Mouse (Mus musculus) small intestine, adult 2 months (tissue): ENCODE measurements around the gene Fchsd2. TPM values are rescaled to one million over a fixed set of nuclear protein-coding genes. Genes with fewer than 3 reads are reported as not detected.

ENCODE experiments used
- H3K27ac ChIP-seq: fragments of 200-500 bp; 2 replicates; pipeline ENCODE4 v1.5.1; 2012; ENCODE audit warnings: low read depth, low read length, control low read depth, inconsistent platforms; ENCODE audit not compliant: insufficient read depth
- H3K27me3 ChIP-seq: fragments of 200-500 bp; 2 replicates; pipeline ENCODE4 v1.6.1; 2012; ENCODE audit warnings: mild to moderate bottlenecking, moderate library complexity, low read length, inconsistent platforms; ENCODE audit not compliant: control insufficient read depth, insufficient read depth
- H3K36me3 ChIP-seq: fragments of 200-500 bp; 2 replicates; pipeline ENCODE4 v1.6.1; 2012; ENCODE audit warnings: mild to moderate bottlenecking, low read length, control low read depth, inconsistent platforms; ENCODE audit not compliant: control insufficient read depth, insufficient read depth
- H3K4me1 ChIP-seq: fragments of 200-500 bp; 2 replicates; pipeline ENCODE4 v1.6.1; 2012; ENCODE audit warnings: low read length, inconsistent platforms, mixed read lengths; ENCODE audit not compliant: control insufficient read depth, insufficient read depth, insufficient read length
- H3K4me3 ChIP-seq: fragments of 200-500 bp; 2 replicates; pipeline ENCODE4 v1.5.1; 2012; ENCODE audit warnings: low read depth, mild to moderate bottlenecking, control low read depth, inconsistent platforms, low read length, moderate library complexity
- CTCF ChIP-seq: fragments of 200-500 bp; IDR thresholded peaks from 2 replicates; pipeline ENCODE4 v1.5.1; 2012; ENCODE audit warnings: low read depth, mild to moderate bottlenecking, control low read depth, inconsistent platforms, low read length, moderate library complexity, mixed read lengths; ENCODE audit not compliant: insufficient replicate concordance, insufficient read length; ENCODE audit errors: extremely low read depth
- POLR2A ChIP-seq: fragments of 200-500 bp; IDR thresholded peaks from 2 replicates; pipeline ENCODE4 v1.6.1; 2012; ENCODE audit warnings: low read depth, mild to moderate bottlenecking, control low read depth, inconsistent platforms, low read length, moderate library complexity
- WGBS: fragments of 180-500 bp; shearing (Covaris S2); methylation state at CpG from one replicate; pipeline ENCODE4 v1.1.7; 2018; 5-methylcytosine and 5-hydroxymethylcytosine counted together
- polyA plus RNA-seq: library from polyadenylated mRNA; depleted of rRNA; stranded (reverse); fragments of >200 nt; gene quantifications from 2 replicates; pipeline ENCODE4 v1.2.3, GENCODE M21; 2012

Fchsd2 gene
- polyA plus RNA-seq, 1 experiment, result 6.9 TPM

GRCm38 (mm10) chr7:101311061-101311460, 218.4 kb downstream of the Fchsd2 start:
- TF ChIP-seq POLR2A (no peak), CTCF (no peak)
- Histone ChIP-seq H3K4me1 (no peaks in the 10 kb centered on the region), H3K36me3 (no peaks in the 10 kb centered on the region), H3K27me3 (no peaks in the 10 kb centered on the region), H3K27ac (no peak overlapping the region), H3K4me3 (no peak overlapping the region)
- 25% methylated on average over 2 of the region's 2 CpGs for whole genome bisulfite sequencing

GRCm38 (mm10) chr7:101313033-101313432, 220.4 kb downstream of the Fchsd2 start:
- Histone ChIP-seq H3K27ac (no peak overlapping the region), H3K27me3 (no peaks in the 10 kb centered on the region), H3K4me1 (peaks cover 8% of the 10 kb centered on the region; the same call in 1 of the 2 replicates), H3K4me3 (no peak overlapping the region), H3K36me3 (no peaks in the 10 kb centered on the region)
- no peak for TF ChIP-seq POLR2A
- no peak for TF ChIP-seq CTCF
- 43% methylated on average over 3 of the region's 3 CpGs for WGBS

- H3K27ac ChIP-seq, result no peak overlapping the region
- no peaks in the 10 kb centered on the region for H3K27me3 ChIP-seq
- 83% methylated on average over 5 of the region's 5 CpGs for WGBS
- no peaks in the 10 kb centered on the region for H3K36me3 ChIP-seq
- no peak overlapping the region for H3K4me3 ChIP-seq
- no peak for TF ChIP-seq POLR2A
- no peak for TF ChIP-seq CTCF
- peaks cover 8% of the 10 kb centered on the region; the same call in 1 of the 2 replicates for H3K4me1 ChIP-seq
Observed at GRCm38 (mm10) chr7:101314396-101314795, 221.7 kb downstream of the Fchsd2 start.

- H3K27me3 ChIP-seq, result no peaks in the 10 kb centered on the region
- no peak overlapping the region for H3K27ac ChIP-seq
- no peaks in the 10 kb centered on the region for H3K36me3 ChIP-seq
- TF ChIP-seq CTCF (no peak), POLR2A (no peak)
- H3K4me1 ChIP-seq, result peaks cover 16% of the 10 kb centered on the region
- H3K4me3 ChIP-seq, result no peak overlapping the region
Observed at GRCm38 (mm10) chr7:101315699-101316098, 223.0 kb downstream of the Fchsd2 start.

GRCm38 (mm10) chr7:101316591-101317001, 223.9 kb downstream of the Fchsd2 start:
- Histone ChIP-seq H3K4me1 (peaks cover 16% of the 10 kb centered on the region), H3K4me3 (no peak overlapping the region), H3K27ac (peak overlapping the region; percentile 40), H3K27me3 (no peaks in the 10 kb centered on the region), H3K36me3 (no peaks in the 10 kb centered on the region)
- 22% methylated on average over 6 of the region's 6 CpGs for WGBS
- TF ChIP-seq POLR2A (no peak), CTCF (no peak)

- Histone ChIP-seq H3K4me1 (peaks cover 20% of the 10 kb centered on the region), H3K36me3 (no peaks in the 10 kb centered on the region), H3K27me3 (no peaks in the 10 kb centered on the region), H3K4me3 (no peak within 1 kb of the TSS), H3K27ac (peak within 1 kb of the TSS; percentile 40)
- WGBS, result 31% methylated on average over 3 of the region's 3 CpGs
- TF ChIP-seq POLR2A (no peak), CTCF (no peak)
Observed at GRCm38 (mm10) chr7:101317014-101317413, 224.4 kb downstream of the Fchsd2 start, which contains the start of gene Stard10. Gene Stard10 (plus strand): TSS chr7:101317086.

GRCm38 (mm10) chr7:101318848-101319247, 226.2 kb downstream of the Fchsd2 start:
- H3K36me3 ChIP-seq, result no peaks in the 10 kb centered on the region
- peaks cover 23% of the 10 kb centered on the region for H3K4me1 ChIP-seq
- WGBS, result 78% methylated on average over 4 of the region's 4 CpGs
- no peaks in the 10 kb centered on the region for H3K27me3 ChIP-seq
- H3K4me3 ChIP-seq, result no peak overlapping the region
- TF ChIP-seq CTCF, result no peak
- no peak for TF ChIP-seq POLR2A
- H3K27ac ChIP-seq, result no peak overlapping the region
